In genomic region chr14:46736366-46736765, GRCm38 (mm10) we compare ENCODE assay signal across 18 mouse cellular contexts. TPM values are rescaled to one million over a fixed set of nuclear protein-coding genes. Genes with fewer than 3 reads are reported as not detected.
DNase-seq lines count a peak whose midpoint lies in the region; TF ChIP-seq lines count a peak whose summit lies in the region.
"Had no signal": no experiment of that assay in that cellular context is flagged by ENCODE, and none has a peak within 500 bp of the region (broad histone marks: within the 10 kb centered on the region; RNA-seq: fewer than 3 reads in every experiment).

No protein-coding gene starts in this region.

- no peaks in the 10 kb centered on the region; the same call in 1 of the 2 replicates for H3K4me1 ChIP-seq in heart, adult 2 months (ENCODE audit: control insufficient read depth, insufficient read depth, low read length)

- intact Hi-C loops in heart, adult 2 months (cut with DNase I): no loop called here

- no peak for TF ChIP-seq CTCF in heart, adult 2 months (IDR thresholded peaks at IDR 0.05)

- TF ChIP-seq EP300 in heart, adult 2 months (IDR thresholded peaks at IDR 0.05; ENCODE audit: insufficient read depth, low read depth, low read length): no peak

- H3K9ac ChIP-seq in heart, adult 2 months (ENCODE audit: low read depth, low read length): no peak overlapping the region

- H3K27me3 ChIP-seq in heart, adult 2 months (ENCODE audit: control insufficient read depth, insufficient read depth, low read length): no peaks in the 10 kb centered on the region
- H3K27me3 ChIP-seq: CH12.LX, Patski had no signal

- H3K79me2 ChIP-seq in heart, adult 2 months (replicated peaks; ENCODE audit: control insufficient read depth, insufficient read depth, low read length): no peaks in the 10 kb centered on the region

- no peaks in the 10 kb centered on the region for H3K36me3 ChIP-seq in heart, adult 2 months (ENCODE audit: control insufficient read depth, insufficient read depth, low read length)
- H3K36me3 ChIP-seq: G1E had no signal

- no peak overlapping the region for H3K27ac ChIP-seq in heart, adult 2 months

- DNase-seq in heart, adult 11 months: peak; percentile 65
- no peak for DNase-seq in heart, adult 2 months
- DNase-seq in NIH3T3 (ENCODE audit: low read depth): peak; percentile 55
- DNase-seq in embryo, embryonic 9.5 days (ENCODE audit: extremely low spot score): no peak
- DNase-seq: adrenal gland, adult 2 months; adrenal gland, adult 8-10 months; adrenal gland, postnatal 10 days; adrenal gland, postnatal 14 days; adrenal gland, postnatal 25 days; adrenal gland, postnatal 36 days; B cell, adult 2 months; cerebellum, adult 11 months; cerebellum, adult 11-12 months; cerebellum, adult 18-20 months; cerebellum, adult 2 months had no signal

- TF ChIP-seq POLR2A in heart, adult 2 months (IDR thresholded peaks at IDR 0.05; ENCODE audit: insufficient read depth, low read depth, low read length): no peak

- 89% methylated on average over 4 of the region's 4 CpGs for WGBS in heart, adult 2 months

- H3K4me3 ChIP-seq in heart, adult 2 months: no peak overlapping the region

RNA-seq across cellular contexts. Expression of gene Cdkn3, which starts 24.0 kb away (rescaled TPM):
- 1 to 10 TPM in 1 of 2 experiments, under 1 TPM in 1; 0.55 to 1.5 TPM for total RNA-seq in heart, adult 2 months (2021)
- polyA plus RNA-seq in heart, adult 2 months (2012; rRNA removed): 0.70 TPM in 1 of 2 replicates, not detected in the other
- polyA plus RNA-seq: adrenal gland, adult 2 months had no signal

RNA-seq across cellular contexts. Expression of gene Cnih1, which starts 51.8 kb away (rescaled TPM):
- total RNA-seq in heart, adult 2 months (2021): 10 to 100 TPM; 48.7 TPM
- polyA plus RNA-seq in heart, adult 2 months (2012; rRNA removed): 52.2 and 70.4 TPM in 2 replicates

Comparison
In these comparisons a context has a peak if more than half of its experiments do, and no peak if none do; other contexts are left out.
1. DNase-seq: peak in heart, adult 11 months (single experiment) and NIH3T3 (single experiment); none in heart, adult 2 months (0 of 2) and embryo, embryonic 9.5 days (single experiment).